In genomic region chr12:101979213-101979750, GRCm38 (mm10) we compare ENCODE assay signal across 19 mouse cellular contexts. TPM values are rescaled to one million over a fixed set of nuclear protein-coding genes. Genes with fewer than 3 reads are reported as not detected.
DNase-seq lines count a peak whose midpoint lies in the region; ATAC-seq and TF ChIP-seq lines count a peak whose summit lies in the region.
"Had no signal": no experiment of that assay in that cellular context is flagged by ENCODE, and none has a peak within 500 bp of the region (broad histone marks: within the 10 kb centered on the region; RNA-seq: fewer than 3 reads in every experiment).

No protein-coding gene starts in this region.

- DNase-seq in spleen, adult 2 months (ENCODE audit: low read depth in 1 of 2, low spot score in 2 of 2), result no peak
- DNase-seq in spleen, adult 18-20 months, result no peak
- DNase-seq in adrenal gland, postnatal 36 days, result peak; percentile 44 to 53
- no peak for DNase-seq in thymus, adult 18-20 months
- DNase-seq in right cerebral cortex, postnatal 14 days, result no peak
- DNase-seq: cerebellum, adult 8-10 months; forebrain, postnatal 0 days; gastrocnemius, adult 2 months; kidney, adult 18-20 months; kidney, postnatal 14 days; thymus, postnatal 36 days had no signal

- H3K27ac ChIP-seq in spleen, adult 2 months (ENCODE audit: insufficient read depth, low read length), result peak overlapping the region; percentile 48; the same call in 1 of the 2 replicates
- H3K27ac ChIP-seq in liver, embryonic 15.5 days (replicated peaks), result peak overlapping the region; percentile 80
- H3K27ac ChIP-seq: embryonic facial prominence, embryonic 13.5 days; gastrocnemius, adult 2 months; hindbrain, postnatal 0 days; limb, embryonic 13.5 days; neural tube, embryonic 13.5 days had no signal

- peaks cover 15% of the 10 kb centered on the region for H3K36me3 ChIP-seq in spleen, adult 2 months (ENCODE audit: control insufficient read depth, insufficient read depth, low read length)
- peaks cover 26% of the 10 kb centered on the region for H3K36me3 ChIP-seq in liver, embryonic 15.5 days (replicated peaks)

- H3K9ac ChIP-seq in liver, embryonic 15.5 days, result no peak overlapping the region
- H3K9ac ChIP-seq: embryonic facial prominence, embryonic 13.5 days; forebrain, postnatal 0 days; heart, embryonic 13.5 days; limb, embryonic 13.5 days; neural tube, embryonic 13.5 days had no signal

- no peak for TF ChIP-seq CTCF in spleen, adult 2 months (IDR thresholded peaks at IDR 0.05; ENCODE audit: extremely low read depth, insufficient read depth, insufficient read length, insufficient replicate concordance)

- H3K4me2 ChIP-seq in liver, embryonic 15.5 days, result peak overlapping the region; percentile 44
- H3K4me2 ChIP-seq: embryonic facial prominence, embryonic 13.5 days; heart, embryonic 13.5 days; limb, embryonic 13.5 days; neural tube, embryonic 13.5 days had no signal

- no peak for ATAC-seq in liver, embryonic 15.5 days (ENCODE audit: insufficient read depth)
- ATAC-seq in monocyte, adult 5-6 weeks (replicated peaks; ENCODE audit: insufficient number of reproducible peaks, low FRiP score, low TSS enrichment, poor library complexity, severe bottlenecking), result no peak
- ATAC-seq: forebrain, postnatal 0 days; hindbrain, postnatal 0 days; Patski had no signal

- H3K4me1 ChIP-seq in spleen, adult 2 months (ENCODE audit: control insufficient read depth, insufficient read depth, insufficient read length), result peaks cover 9% of the 10 kb centered on the region
- H3K4me1 ChIP-seq in liver, embryonic 15.5 days (replicated peaks), result peaks cover 56% of the 10 kb centered on the region

- H3K4me3 ChIP-seq in spleen, adult 2 months (ENCODE audit: extremely low read depth, insufficient read depth, insufficient read length), result no peak overlapping the region
- no peak overlapping the region for H3K4me3 ChIP-seq in liver, embryonic 15.5 days (replicated peaks)
- H3K4me3 ChIP-seq: embryonic facial prominence, embryonic 13.5 days; gastrocnemius, adult 2 months; heart, embryonic 13.5 days; limb, embryonic 13.5 days; neural tube, embryonic 13.5 days had no signal

- no peaks in the 10 kb centered on the region for H3K27me3 ChIP-seq in spleen, adult 2 months (ENCODE audit: control insufficient read depth, insufficient read depth, low read length)
- no peaks in the 10 kb centered on the region for H3K27me3 ChIP-seq in liver, embryonic 15.5 days
- H3K27me3 ChIP-seq: embryonic facial prominence, embryonic 13.5 days; heart, embryonic 13.5 days; limb, embryonic 13.5 days; neural tube, embryonic 13.5 days; Patski had no signal

- H3K9me3 ChIP-seq in liver, embryonic 15.5 days (replicated peaks), result no peaks in the 10 kb centered on the region
- H3K9me3 ChIP-seq: embryonic facial prominence, embryonic 13.5 days; heart, embryonic 13.5 days; limb, embryonic 13.5 days; neural tube, embryonic 13.5 days had no signal

- 49% methylated on average over 8 of the region's 8 CpGs for WGBS in spleen, adult 2 months
- WGBS in liver, embryonic 15.5 days (ENCODE audit: insufficient replicate concordance), result 34% methylated on average over 8 of the region's 8 CpGs

- no peak for TF ChIP-seq POLR2A in spleen, adult 2 months (IDR thresholded peaks at IDR 0.05; ENCODE audit: low read depth, low read length)

RNA-seq across cellular contexts. Expression of gene Cpsf2, which starts 3.5 kb away (rescaled TPM):
- polyA plus RNA-seq in spleen, adult 2 months (2012; rRNA removed), result 3.2 and 3.6 TPM in 2 replicates
- total RNA-seq in adrenal gland, postnatal 36 days (2021), result 10 to 100 TPM; 36.3 to 41.6 TPM
- 14.8 and 16.5 TPM in 2 replicates for polyA plus RNA-seq in liver, embryonic 15.5 days (2015; fragmentation: Nextera tagmentation; extraction: Ambion mirVana)
- total RNA-seq in monocyte, adult 5-6 weeks (2017), result 38.9 to 40.6 TPM (median 39.6 TPM) in 3 replicates

RNA-seq across cellular contexts. Expression of gene Atxn3, which starts 21.2 kb away (rescaled TPM):
- 2.4 and 3.0 TPM in 2 replicates for polyA plus RNA-seq in spleen, adult 2 months (2012; rRNA removed)
- 10 to 100 TPM; 20.0 to 22.5 TPM for total RNA-seq in adrenal gland, postnatal 36 days (2021)
- polyA plus RNA-seq in liver, embryonic 15.5 days (2015; fragmentation: Nextera tagmentation; extraction: Ambion mirVana), result 7.6 and 10.5 TPM in 2 replicates
- 48.3 to 49.7 TPM (median 49.6 TPM) in 3 replicates for total RNA-seq in monocyte, adult 5-6 weeks (2017)

Comparison
In these comparisons a context has a peak if more than half of its experiments do, and no peak if none do; other contexts are left out.
1. DNase-seq: peak in adrenal gland, postnatal 36 days (2 of 2); none in spleen, adult 2 months (0 of 2), spleen, adult 18-20 months (0 of 2), thymus, adult 18-20 months (0 of 2) and right cerebral cortex, postnatal 14 days (single experiment).